Mouse (Mus musculus): Measurements from ENCODE around the gene Snx5. TPM values are rescaled to one million over a fixed set of nuclear protein-coding genes. Genes with fewer than 3 reads are reported as not detected.

The Snx5 gene
- 65.2 and 80.5 TPM in 2 replicates for polyA plus RNA-seq (2012; rRNA removed)

GRCm38 (mm10) chr2:144270507-144271420, at the start of gene Snx5, which contains the start of gene Mgme1:
Snx5 (minus strand) TSS chr2:144270906.
Mgme1 (plus strand) TSS chr2:144270663.

Other genes starting within 250 kb of the Snx5 start
- not detected in 2 replicates for gene Banf2, start 237.8 kb downstream of the Snx5 start, polyA plus RNA-seq (2012; rRNA removed)
- gene Mgme1, start 243 bp downstream of the Snx5 start, polyA plus RNA-seq (2012; rRNA removed) = 4.2 and 6.6 TPM in 2 replicates
- 2.2 and 4.3 TPM in 2 replicates for gene Ovol2, start 61.2 kb upstream of the Snx5 start, polyA plus RNA-seq (2012; rRNA removed)
- 29.9 and 33.3 TPM in 2 replicates for gene Kat14, start 98.1 kb upstream of the Snx5 start, polyA plus RNA-seq (2012; rRNA removed)
- not detected in 2 replicates for gene Pet117, start 98.1 kb upstream of the Snx5 start, polyA plus RNA-seq (2012; rRNA removed)